Mouse (Mus musculus) MEL (cell line): ENCODE measurements around the gene Sec22c. TPM values are rescaled to one million over a fixed set of nuclear protein-coding genes. Genes with fewer than 3 reads are reported as not detected.
A peak's percentile ranks its signal among the peaks of the same experiment; 100 is the strongest.

Source experiments
- DNase-seq: peaks from one replicate; pipeline ENCODE4 v3.0.0; 2011; ENCODE audit warnings: low read depth, low spot score
- H3K27ac ChIP-seq: 2 replicates; pipeline ENCODE4 v1.5.1; 2012; ENCODE audit warnings: low read depth, mild to moderate bottlenecking, control low read depth, low read length, moderate library complexity; ENCODE audit not compliant: control insufficient read depth
- H3K27me3 ChIP-seq, 2 experiments: fragments of 150-350 bp in 1 of 2; sonication (generic) in 1 of 2; 2 replicates each; pipeline ENCODE4 v1.6.1; 2012; ENCODE audit warnings: low read length in 2 of 2, mild to moderate bottlenecking in 2 of 2, improper control_type of control experiment in 1 of 2, moderate library complexity in 1 of 2; ENCODE audit not compliant: insufficient read depth in 2 of 2, control insufficient read depth in 1 of 2
- H3K36me3 ChIP-seq, 2 experiments: 2 replicates each; pipeline ENCODE4 v1.6.1; 2012 to 2014; ENCODE audit warnings: low read length in 2 of 2, improper control_type of control experiment in 1 of 2, inconsistent platforms in 1 of 2, mild to moderate bottlenecking in 1 of 2; ENCODE audit not compliant: insufficient read depth in 2 of 2, control insufficient read depth in 1 of 2
- H3K4me1 ChIP-seq, 2 experiments: fragments of 150-350 bp in 1 of 2; sonication (generic) in 1 of 2; 2 replicates each; pipeline ENCODE4 v1.6.1; 2012; ENCODE audit warnings: low read length in 2 of 2, improper control_type of control experiment in 1 of 2, mild to moderate bottlenecking in 1 of 2; ENCODE audit not compliant: insufficient read depth in 2 of 2, control insufficient read depth in 1 of 2
- H3K4me3 ChIP-seq, 2 experiments: fragments of 150-350 bp in 1 of 2; sonication (generic) in 1 of 2; 2 replicates each; pipeline ENCODE4 v1.5.1; 2012; ENCODE audit warnings: low read depth in 2 of 2, low read length in 2 of 2, mild to moderate bottlenecking in 2 of 2, moderate library complexity in 2 of 2, control low read depth in 1 of 2, improper control_type of control experiment in 1 of 2; ENCODE audit not compliant: control insufficient read depth in 1 of 2, insufficient read depth in 1 of 2
- H3K79me2 ChIP-seq: 2 replicates; pipeline ENCODE4 v1.6.1; 2012; ENCODE audit warnings: mild to moderate bottlenecking, low read length, moderate library complexity; ENCODE audit not compliant: control insufficient read depth, poor library complexity, insufficient read depth
- H3K9ac ChIP-seq: 2 replicates; pipeline ENCODE4 v1.6.1; 2012; ENCODE audit warnings: low read depth, mild to moderate bottlenecking, control low read depth, low read length, moderate library complexity; ENCODE audit not compliant: control insufficient read depth, poor library complexity, severe bottlenecking
- H3K9me3 ChIP-seq: fragments of 150-350 bp; sonication (generic); replicated peaks from 2 replicates; pipeline ENCODE4 v1.6.1; 2012; ENCODE audit warnings: mild to moderate bottlenecking, low read length, improper control_type of control experiment, moderate library complexity; ENCODE audit not compliant: insufficient read depth
- CHD2 ChIP-seq: IDR thresholded peaks from 2 replicates; pipeline ENCODE4 v1.6.1; 2011; ENCODE audit warnings: low read length, improper control_type of control experiment
- E2F4 ChIP-seq: IDR thresholded peaks from 2 replicates; pipeline ENCODE4 v1.6.1; 2011; ENCODE audit warnings: low read depth, low read length, improper control_type of control experiment, borderline replicate concordance
- ELF1 ChIP-seq: IDR thresholded peaks from 2 replicates; pipeline ENCODE4 v1.6.1; 2014; ENCODE audit warnings: low read depth, mild to moderate bottlenecking, inconsistent platforms, low read length, improper control_type of control experiment, moderate library complexity
- EP300 ChIP-seq, 2 experiments: IDR thresholded peaks; 2 replicates each; pipeline ENCODE4 v1.6.1; 2011; ENCODE audit warnings: improper control_type of control experiment in 2 of 2, low read length in 2 of 2, low read depth in 1 of 2, mild to moderate bottlenecking in 1 of 2
- GATA1 ChIP-seq: IDR thresholded peaks from 2 replicates; pipeline ENCODE4 v1.6.1; 2011; ENCODE audit warnings: low read depth, low read length, improper control_type of control experiment
- HCFC1 ChIP-seq: IDR thresholded peaks from 2 replicates; pipeline ENCODE4 v1.6.1; 2012; ENCODE audit warnings: low read depth, mild to moderate bottlenecking, inconsistent platforms, low read length, improper control_type of control experiment, moderate library complexity
- KAT2A ChIP-seq: conservative IDR thresholded peaks from 2 replicates; pipeline ENCODE4 v1.6.1; 2012; ENCODE audit warnings: low read depth, low read length, improper control_type of control experiment, inconsistent platforms
- MAFK ChIP-seq: IDR thresholded peaks from 2 replicates; pipeline ENCODE4 v1.6.1; 2011; ENCODE audit warnings: low read depth, mild to moderate bottlenecking, low read length, improper control_type of control experiment, borderline replicate concordance
- MYB ChIP-seq: IDR thresholded peaks from 2 replicates; pipeline ENCODE4 v1.6.1; 2011; ENCODE audit warnings: mild to moderate bottlenecking, low read depth, low read length, improper control_type of control experiment
- MYC ChIP-seq: IDR thresholded peaks from 2 replicates; pipeline ENCODE4 v1.6.1; 2011; ENCODE audit warnings: low read depth, mild to moderate bottlenecking, low read length, improper control_type of control experiment, moderate library complexity
- NELFE ChIP-seq: IDR thresholded peaks from 2 replicates; pipeline ENCODE4 v1.6.1; 2011; ENCODE audit warnings: low read depth, low read length, improper control_type of control experiment
- NRF1 ChIP-seq: IDR thresholded peaks from 2 replicates; pipeline ENCODE4 v1.6.1; 2014; ENCODE audit warnings: low read depth, mild to moderate bottlenecking, inconsistent platforms, low read length, improper control_type of control experiment, moderate library complexity; ENCODE audit not compliant: poor library complexity, insufficient read depth, severe bottlenecking
- POLR2A ChIP-seq, 2 experiments: IDR thresholded peaks; 2 replicates each; pipeline ENCODE4 v1.6.1; 2011 to 2012; ENCODE audit warnings: low read length in 2 of 2, mild to moderate bottlenecking in 2 of 2, control low read depth in 1 of 2, improper control_type of control experiment in 1 of 2, low read depth in 1 of 2, moderate library complexity in 1 of 2; ENCODE audit not compliant: control insufficient read depth in 1 of 2, insufficient read depth in 1 of 2, poor library complexity in 1 of 2
- POLR2AphosphoS5 ChIP-seq: IDR thresholded peaks from 2 replicates; pipeline ENCODE4 v1.6.1; 2012; ENCODE audit warnings: low read depth, borderline replicate concordance, mild to moderate bottlenecking, inconsistent platforms, low read length, moderate library complexity, mixed read lengths
- SMC3 ChIP-seq: IDR thresholded peaks from 2 replicates; pipeline ENCODE4 v1.6.1; 2011; ENCODE audit warnings: low read depth, low read length, improper control_type of control experiment
- ZKSCAN1 ChIP-seq: IDR thresholded peaks from 2 replicates; pipeline ENCODE4 v1.6.1; 2012; ENCODE audit warnings: low read depth, mild to moderate bottlenecking, inconsistent platforms, low read length, improper control_type of control experiment, moderate library complexity
- ZMIZ1 ChIP-seq: IDR thresholded peaks from 2 replicates; pipeline ENCODE4 v1.6.1; 2012; ENCODE audit warnings: low read depth, mild to moderate bottlenecking, inconsistent platforms, low read length, improper control_type of control experiment, moderate library complexity
- ZNF384 ChIP-seq: IDR thresholded peaks from 2 replicates; pipeline ENCODE4 v1.6.1; 2012; ENCODE audit warnings: low read depth, mild to moderate bottlenecking, inconsistent platforms, low read length, improper control_type of control experiment
- polyA plus RNA-seq, 2 experiments: library from polyadenylated mRNA; stranded (reverse) in 1 of 2; unstranded in 1 of 2; fragments of >175 nt in 1 of 2; fragments of >200 nt in 1 of 2; gene quantifications; 2 replicates each; pipeline versions ENCODE4 v1.2.1 to v1.2.4; 2012; ENCODE audit warnings: low replicate concordance in 2 of 2, low read depth in 1 of 2; ENCODE audit not compliant: insufficient read length in 2 of 2, insufficient read depth in 1 of 2, missing spikeins in 1 of 2
- total RNA-seq: library from RNA; depleted of rRNA; stranded (reverse); fragments of 300-350 nt; gene quantifications from 2 replicates; pipeline ENCODE4 v1.2.3, GENCODE M21; 2012

The Sec22c gene
- total and polyA plus RNA-seq, 3 experiments: 5.9 to 10.9 TPM; not detected in 1

DNA sequence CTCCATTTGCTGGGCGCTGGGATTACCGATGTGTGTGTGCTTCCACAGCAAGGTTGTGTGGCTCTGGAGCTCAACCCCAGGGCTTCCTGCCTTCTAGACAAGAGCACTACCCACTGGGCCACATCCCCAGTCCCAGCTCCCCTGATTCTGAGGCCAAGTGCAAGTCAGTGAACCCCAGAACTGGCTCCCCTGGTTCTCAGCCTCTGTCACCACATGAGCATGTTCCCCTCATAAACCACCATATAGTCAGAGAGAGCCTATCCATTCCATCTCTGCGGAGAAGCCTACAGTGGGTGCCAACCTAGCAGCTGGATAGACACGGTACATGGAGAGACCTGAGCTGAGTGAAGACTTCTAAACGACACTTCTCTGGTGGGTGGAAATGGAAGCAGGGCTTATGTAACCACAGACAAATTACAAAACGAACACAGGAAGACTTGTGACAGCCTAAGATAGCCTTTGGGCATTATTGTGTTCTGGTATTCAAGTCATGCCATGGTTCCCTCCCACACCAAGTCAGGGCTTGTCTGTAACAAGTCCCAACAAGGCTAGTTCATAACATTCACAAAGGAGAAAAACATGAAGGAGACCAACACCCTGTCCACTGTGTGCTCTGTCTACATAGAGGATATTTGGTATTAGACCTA, 862 bp upstream of the Sec22c start:
- Histone ChIP-seq H3K36me3 (peaks cover 0 to 27% of the 10 kb centered on the region in 2 experiments; a peak in 2 of 4 replicates), H3K9me3 (no peaks in the 10 kb centered on the region), H3K27ac (peak overlapping the region; percentile 66; the same call in 1 of the 2 replicates), H3K27me3 (no peaks in the 10 kb centered on the region), H3K4me3 (peak overlapping the region in 1 of 2 experiments; percentile 82; a peak in 1 of 4 replicates), H3K4me1 (peaks cover 15 to 38% of the 10 kb centered on the region in 2 experiments), H3K9ac (peak overlapping the region; percentile 67)
- TF ChIP-seq CHD2 (no peak), GATA1 (no peak), ELF1 (no peak), POLR2A (IDR thresholded peaks at IDR 0.05; ENCODE audit: control insufficient read depth in 1 of 2, insufficient read depth in 1 of 2, low read depth in 1 of 2, low read length in 2 of 2, poor library complexity in 1 of 2) (no peak), NRF1 (no peak), POLR2AphosphoS5 (no peak), NELFE (no peak), ZMIZ1 (no peak), MYB (no peak), SMC3 (no peak), EP300 (IDR thresholded peaks at IDR 0.05; ENCODE audit: low read depth in 1 of 2, low read length in 2 of 2) (no peak), ZKSCAN1 (no peak), MYC (no peak), E2F4 (no peak)
- TF ChIP-seq, all 39 proteins: peak for 0
- peak; percentile 27 for DNase-seq
- peaks cover 9% of the 10 kb centered on the region for H3K79me2 ChIP-seq

DNA sequence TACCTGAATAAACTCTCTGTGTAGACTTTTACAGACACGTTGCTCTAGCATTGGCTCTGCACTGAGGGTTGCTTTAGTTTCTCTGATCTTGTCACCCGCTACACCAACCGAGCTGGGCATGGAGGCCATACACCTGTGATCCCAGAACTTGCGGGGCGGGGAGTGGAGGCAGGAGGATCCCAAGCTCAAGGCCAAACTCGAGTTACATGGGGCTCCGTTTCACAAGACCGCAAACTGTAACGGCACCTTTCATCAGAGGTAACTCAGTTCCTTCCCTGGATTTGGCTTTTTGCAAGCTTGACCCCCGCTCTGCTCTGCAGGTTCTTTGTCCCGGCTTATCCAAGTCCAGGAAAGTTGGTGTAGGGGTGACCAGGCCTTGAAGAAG, 1.0 kb downstream of the Sec22c start:
- Histone ChIP-seq H3K36me3 (peaks cover 0 to 24% of the 10 kb centered on the region in 2 experiments; a peak in 2 of 4 replicates), H3K9me3 (no peaks in the 10 kb centered on the region), H3K27ac (no peak overlapping the region; the same call in 1 of the 2 replicates), H3K27me3 (no peaks in the 10 kb centered on the region), H3K79me2 (no peaks in the 10 kb centered on the region), H3K9ac (peak overlapping the region; percentile 54), H3K4me1 (peaks cover 15 to 38% of the 10 kb centered on the region in 2 experiments), H3K4me3 (peak overlapping the region; percentile 45 to 82)
- DNase-seq: no peak
- TF ChIP-seq CHD2 (no peak), MAFK (no peak), NRF1 (no peak), SMC3 (no peak), ZNF384 (no peak), ZMIZ1 (no peak), E2F4 (no peak), HCFC1 (no peak), POLR2A (IDR thresholded peaks at IDR 0.05; ENCODE audit: control insufficient read depth in 1 of 2, insufficient read depth in 1 of 2, low read depth in 1 of 2, low read length in 2 of 2, poor library complexity in 1 of 2) (no peak), ELF1 (no peak), KAT2A (no peak), ZKSCAN1 (no peak)
